Mouse (Mus musculus): ENCODE measurements around the gene Kyat1.

The Kyat1 gene

GRCm38 (mm10) chr2:30205629-30206357 is at the start of gene Kyat1:
Gene Kyat1, minus strand, starts transcription at chr2:30205847.
- in situ Hi-C loops (cut with MboI; ENCODE audit: low pct_unique_long_range_greater_than_20kb in 1 of 2, low sequenced_read_pairs in 2 of 2, unreplicated experiment in 1 of 2) = loop anchor here in 1 of 2 experiments (5.0 kb wide), 2 partner anchors 33 to 37 kb away; partner anchors contain the start of genes Endog and Gm28035

- in situ Hi-C loops (cut with MboI; ENCODE audit: low pct_unique_long_range_greater_than_20kb in 1 of 2, low sequenced_read_pairs in 2 of 2, unreplicated experiment in 1 of 2) = no loop called here
Observed at GRCm38 (mm10) chr2:30253809-30254208, 48.2 kb upstream of the Kyat1 start.

GRCm38 (mm10) chr2:30252521-30252920 is 46.9 kb upstream of the Kyat1 start:
- in situ Hi-C loops (cut with MboI; ENCODE audit: low pct_unique_long_range_greater_than_20kb in 1 of 2, low sequenced_read_pairs in 2 of 2, unreplicated experiment in 1 of 2) = no loop called here

GRCm38 (mm10) chr2:30251417-30252104 is 45.9 kb upstream of the Kyat1 start:
- in situ Hi-C loops (cut with MboI; ENCODE audit: low pct_unique_long_range_greater_than_20kb in 1 of 2, low sequenced_read_pairs in 2 of 2, unreplicated experiment in 1 of 2) = no loop called here

- in situ Hi-C loops (cut with MboI; ENCODE audit: low pct_unique_long_range_greater_than_20kb in 1 of 2, low sequenced_read_pairs in 2 of 2, unreplicated experiment in 1 of 2) = no loop called here
Observed at GRCm38 (mm10) chr2:30250166-30251128, 44.8 kb upstream of the Kyat1 start.

GRCm38 (mm10) chr2:30249182-30249581 is 43.5 kb upstream of the Kyat1 start:
- in situ Hi-C loops (cut with MboI; ENCODE audit: low pct_unique_long_range_greater_than_20kb in 1 of 2, low sequenced_read_pairs in 2 of 2, unreplicated experiment in 1 of 2) = no loop called here

- in situ Hi-C loops (cut with MboI; ENCODE audit: low pct_unique_long_range_greater_than_20kb in 1 of 2, low sequenced_read_pairs in 2 of 2, unreplicated experiment in 1 of 2) = no loop called here
Observed at GRCm38 (mm10) chr2:30247681-30248080, 42.0 kb upstream of the Kyat1 start.

- in situ Hi-C loops (cut with MboI; ENCODE audit: low pct_unique_long_range_greater_than_20kb in 1 of 2, low sequenced_read_pairs in 2 of 2, unreplicated experiment in 1 of 2) = no loop called here
Observed at GRCm38 (mm10) chr2:30247036-30247435, 41.4 kb upstream of the Kyat1 start.

GRCm38 (mm10) chr2:30244595-30245178 is 39.0 kb upstream of the Kyat1 start:
- in situ Hi-C loops (cut with MboI; ENCODE audit: low pct_unique_long_range_greater_than_20kb in 1 of 2, low sequenced_read_pairs in 2 of 2, unreplicated experiment in 1 of 2) = loop anchor here in 1 of 2 experiments (5.0 kb wide), 1 partner anchor 37 kb away; the partner anchor contains the start of gene Kyat1

- in situ Hi-C loops (cut with MboI; ENCODE audit: low pct_unique_long_range_greater_than_20kb in 1 of 2, low sequenced_read_pairs in 2 of 2, unreplicated experiment in 1 of 2) = loop anchor here in 1 of 2 experiments (5.0 kb wide), 1 partner anchor 36 kb away; the partner anchor contains the start of gene Kyat1
Observed at GRCm38 (mm10) chr2:30243391-30243790, 37.7 kb upstream of the Kyat1 start.

GRCm38 (mm10) chr2:30242509-30242908 is 36.9 kb upstream of the Kyat1 start:
- in situ Hi-C loops (cut with MboI; ENCODE audit: low pct_unique_long_range_greater_than_20kb in 1 of 2, low sequenced_read_pairs in 2 of 2, unreplicated experiment in 1 of 2) = loop anchor here in 1 of 2 experiments (5.0 kb wide), 1 partner anchor 35 kb away; the partner anchor contains the start of gene Kyat1

- in situ Hi-C loops (cut with MboI; ENCODE audit: low pct_unique_long_range_greater_than_20kb in 1 of 2, low sequenced_read_pairs in 2 of 2, unreplicated experiment in 1 of 2) = loop anchor here in 1 of 2 experiments (5.0 kb wide), 1 partner anchor 33 kb away; the partner anchor contains the start of gene Kyat1
Observed at GRCm38 (mm10) chr2:30240267-30240666, 34.6 kb upstream of the Kyat1 start, which contains the start of gene Gm28035. Gene Gm28035, plus strand, starts transcription at chr2:30240567.

GRCm38 (mm10) chr2:30239777-30240176 is 34.1 kb upstream of the Kyat1 start:
- in situ Hi-C loops (cut with MboI; ENCODE audit: low pct_unique_long_range_greater_than_20kb in 1 of 2, low sequenced_read_pairs in 2 of 2, unreplicated experiment in 1 of 2) = loop anchor here in 1 of 2 experiments (5.0 kb wide), 1 partner anchor 32 kb away; the partner anchor contains the start of gene Kyat1

GRCm38 (mm10) chr2:30238906-30239465 is 33.3 kb upstream of the Kyat1 start:
- in situ Hi-C loops (cut with MboI; ENCODE audit: low pct_unique_long_range_greater_than_20kb in 1 of 2, low sequenced_read_pairs in 2 of 2, unreplicated experiment in 1 of 2) = no loop called here

- in situ Hi-C loops (cut with MboI; ENCODE audit: low pct_unique_long_range_greater_than_20kb in 1 of 2, low sequenced_read_pairs in 2 of 2, unreplicated experiment in 1 of 2) = no loop called here
Observed at GRCm38 (mm10) chr2:30237881-30238280, 32.2 kb upstream of the Kyat1 start.

GRCm38 (mm10) chr2:30237199-30237880 is 31.7 kb upstream of the Kyat1 start, which contains the start of gene Lrrc8a:
Gene Lrrc8a, plus strand, starts transcription at chr2:30237715.
- in situ Hi-C loops (cut with MboI; ENCODE audit: low pct_unique_long_range_greater_than_20kb in 1 of 2, low sequenced_read_pairs in 2 of 2, unreplicated experiment in 1 of 2) = no loop called here
